Mouse (Mus musculus): Measurements from ENCODE around the gene Apba1. TPM values are rescaled to one million over a fixed set of nuclear protein-coding genes. Genes with fewer than 3 reads are reported as not detected.

Gene Apba1
- polyA plus RNA-seq, 1 experiment from 2014 or later = 2.5 TPM

GRCm38 (mm10) chr19:23971391-23971790, 212.7 kb downstream of the Apba1 start:
- Histone ChIP-seq H3K9ac (ENCODE audit: low read length) (no peak overlapping the region), H3K27ac (ENCODE audit: low read depth, low read length) (no peak overlapping the region), H3K9me3 (ENCODE audit: control insufficient read depth, low read length) (no peaks in the 10 kb centered on the region), H3K4me3 (ENCODE audit: low read depth, low read length) (no peak overlapping the region), H3K36me3 (ENCODE audit: control insufficient read depth, insufficient read depth, low read length) (no peaks in the 10 kb centered on the region), H3K4me2 (ENCODE audit: low read depth) (no peak overlapping the region), H3K27me3 (ENCODE audit: control insufficient read depth, insufficient read depth, low read length) (no peaks in the 10 kb centered on the region), H3K4me1 (ENCODE audit: control insufficient read depth, insufficient read depth, low read length) (no peaks in the 10 kb centered on the region)
- 95% methylated on average over 7 of the region's 7 CpGs for WGBS
- DNase-seq (ENCODE audit: low spot score) = no peak
- ATAC-seq (ENCODE audit: insufficient read depth, low FRiP score, low TSS enrichment) = no peak

DNA sequence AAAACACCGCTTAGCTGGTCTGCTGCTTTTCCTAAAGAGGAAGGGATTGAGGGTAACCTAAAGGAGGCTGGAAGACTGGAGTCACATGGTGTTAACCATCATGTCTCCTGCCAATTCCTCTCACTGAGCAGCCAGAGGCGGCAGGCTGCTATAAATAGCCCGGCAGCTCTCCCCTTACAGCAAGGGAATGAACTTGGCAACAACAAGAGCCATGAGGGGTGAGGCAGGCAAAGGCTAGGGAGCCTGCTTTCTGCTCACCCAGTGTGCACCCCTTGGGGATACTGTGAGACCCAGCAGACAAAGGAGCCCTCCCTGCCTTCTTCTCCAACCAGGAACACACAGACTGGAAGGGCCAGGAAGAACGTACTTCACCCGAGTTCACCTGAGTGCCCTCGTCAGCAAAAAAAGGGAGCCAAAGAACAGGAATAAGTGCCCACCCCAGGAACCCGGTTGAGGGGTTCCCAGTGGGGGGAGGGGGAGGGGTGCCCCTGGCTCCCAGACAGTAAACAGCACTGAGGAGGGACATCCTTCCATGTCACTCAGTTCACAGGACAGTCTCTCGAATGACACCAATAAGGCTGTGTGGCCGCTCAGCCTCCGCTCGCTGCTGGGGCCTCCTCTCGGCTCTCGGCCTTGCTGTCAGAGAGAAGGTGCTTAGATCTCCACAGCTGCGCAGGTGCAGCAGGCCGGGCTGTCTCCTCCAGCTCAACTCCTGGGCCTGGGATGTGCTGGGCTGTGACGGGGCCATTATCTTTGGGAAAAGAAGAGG, 214.4 kb downstream of the Apba1 start:
- ATAC-seq (ENCODE audit: insufficient read depth, low FRiP score, low TSS enrichment) (no peak), DNase-seq (ENCODE audit: low spot score) (no peak)
- no peaks in the 10 kb centered on the region for H3K9me3 ChIP-seq (ENCODE audit: control insufficient read depth, low read length)
- no peaks in the 10 kb centered on the region for H3K4me1 ChIP-seq (ENCODE audit: control insufficient read depth, insufficient read depth, low read length)
- H3K27me3 ChIP-seq (ENCODE audit: control insufficient read depth, insufficient read depth, low read length) = no peaks in the 10 kb centered on the region
- no peaks in the 10 kb centered on the region for H3K36me3 ChIP-seq (ENCODE audit: control insufficient read depth, insufficient read depth, low read length)
- no peak overlapping the region for H3K4me2 ChIP-seq (ENCODE audit: low read depth)
- WGBS = 64% methylated on average over 16 of the region's 16 CpGs
- no peak overlapping the region for H3K9ac ChIP-seq (ENCODE audit: low read length)
- no peak overlapping the region for H3K27ac ChIP-seq (ENCODE audit: low read depth, low read length)
- H3K4me3 ChIP-seq (ENCODE audit: low read depth, low read length) = no peak overlapping the region

DNA sequence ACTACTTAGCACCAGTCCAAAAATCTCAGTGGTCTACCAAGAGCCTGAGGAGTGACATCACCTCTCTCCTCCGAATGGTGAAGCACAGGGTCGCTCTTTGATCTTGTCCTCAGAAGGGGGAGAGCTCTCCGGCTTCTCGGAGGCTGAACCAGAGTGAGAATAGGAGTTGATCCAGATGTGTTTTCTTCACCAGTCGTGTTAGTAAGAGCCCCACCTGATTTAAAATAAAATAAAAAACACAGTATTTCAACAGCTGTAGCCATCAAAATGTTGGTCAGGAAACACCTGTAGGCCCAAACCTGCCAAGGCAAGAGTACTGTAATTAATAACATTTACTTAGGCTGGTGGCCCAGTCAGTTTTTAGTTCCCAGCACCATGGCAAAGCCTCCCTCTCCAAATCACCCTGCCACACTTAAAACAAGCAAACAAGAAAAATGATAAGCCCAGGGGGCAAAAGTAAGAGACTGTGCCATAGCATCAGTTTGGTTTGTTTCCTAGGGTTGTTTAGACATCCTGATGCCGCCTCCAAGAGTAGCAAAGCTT, 219.3 kb downstream of the Apba1 start:
- Histone ChIP-seq H3K36me3 (ENCODE audit: control insufficient read depth, insufficient read depth, low read length) (no peaks in the 10 kb centered on the region), H3K9ac (ENCODE audit: low read length) (no peak overlapping the region), H3K4me1 (ENCODE audit: control insufficient read depth, insufficient read depth, low read length) (no peaks in the 10 kb centered on the region), H3K9me3 (ENCODE audit: control insufficient read depth, low read length) (no peaks in the 10 kb centered on the region), H3K27me3 (ENCODE audit: control insufficient read depth, insufficient read depth, low read length) (no peaks in the 10 kb centered on the region), H3K27ac (ENCODE audit: low read depth, low read length) (no peak overlapping the region), H3K4me2 (ENCODE audit: low read depth) (no peak overlapping the region), H3K4me3 (ENCODE audit: low read depth, low read length) (no peak overlapping the region)
- DNase-seq (ENCODE audit: low spot score) (no peak), ATAC-seq (ENCODE audit: insufficient read depth, low FRiP score, low TSS enrichment) (no peak)
- 67% methylated on average over 6 of the region's 6 CpGs for WGBS

GRCm38 (mm10) chr19:23980598-23980997, 221.9 kb downstream of the Apba1 start:
- Histone ChIP-seq H3K27ac (ENCODE audit: low read depth, low read length) (no peak overlapping the region), H3K9ac (ENCODE audit: low read length) (no peak overlapping the region), H3K36me3 (ENCODE audit: control insufficient read depth, insufficient read depth, low read length) (no peaks in the 10 kb centered on the region), H3K4me3 (ENCODE audit: low read depth, low read length) (no peak overlapping the region), H3K9me3 (ENCODE audit: control insufficient read depth, low read length) (no peaks in the 10 kb centered on the region), H3K4me1 (ENCODE audit: control insufficient read depth, insufficient read depth, low read length) (no peaks in the 10 kb centered on the region), H3K27me3 (ENCODE audit: control insufficient read depth, insufficient read depth, low read length) (no peaks in the 10 kb centered on the region), H3K4me2 (ENCODE audit: low read depth) (no peak overlapping the region)
- WGBS = 75% methylated on average over 3 of the region's 3 CpGs
- DNase-seq (ENCODE audit: low spot score) (no peak), ATAC-seq (ENCODE audit: insufficient read depth, low FRiP score, low TSS enrichment) (no peak)

GRCm38 (mm10) chr19:23984186-23984585, 225.5 kb downstream of the Apba1 start:
- no peak overlapping the region for H3K27ac ChIP-seq (ENCODE audit: low read depth, low read length)
- no peaks in the 10 kb centered on the region for H3K4me1 ChIP-seq (ENCODE audit: control insufficient read depth, insufficient read depth, low read length)
- DNase-seq (ENCODE audit: low spot score) = no peak
- no peaks in the 10 kb centered on the region for H3K36me3 ChIP-seq (ENCODE audit: control insufficient read depth, insufficient read depth, low read length)
- H3K27me3 ChIP-seq (ENCODE audit: control insufficient read depth, insufficient read depth, low read length) = no peaks in the 10 kb centered on the region
- no peak for ATAC-seq (ENCODE audit: insufficient read depth, low FRiP score, low TSS enrichment)
- 78% methylated on average over 6 of the region's 6 CpGs for WGBS
- no peak overlapping the region for H3K4me3 ChIP-seq (ENCODE audit: low read depth, low read length)
- no peak overlapping the region for H3K4me2 ChIP-seq (ENCODE audit: low read depth)
- no peaks in the 10 kb centered on the region for H3K9me3 ChIP-seq (ENCODE audit: control insufficient read depth, low read length)
- no peak overlapping the region for H3K9ac ChIP-seq (ENCODE audit: low read length)

DNA sequence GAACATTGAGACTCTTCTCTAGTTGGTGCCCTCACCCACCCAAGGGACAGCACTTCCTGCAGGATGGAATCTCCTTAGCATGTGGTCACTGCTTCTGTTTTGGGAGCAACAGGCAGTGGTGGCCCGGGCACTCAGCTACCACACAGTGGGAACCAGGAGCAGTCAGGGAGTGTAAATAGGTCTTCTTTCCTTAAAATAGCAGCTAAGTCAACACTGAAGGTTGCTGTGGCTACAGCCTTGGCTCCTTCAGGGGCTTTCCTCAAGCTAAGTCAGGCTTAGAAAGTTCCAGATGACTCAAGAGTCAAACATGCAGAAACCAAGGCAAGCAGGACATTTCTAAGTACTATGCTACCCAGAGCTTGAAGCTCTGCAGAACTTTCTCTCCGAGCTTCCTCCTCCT, 228.6 kb downstream of the Apba1 start:
- Histone ChIP-seq H3K9me3 (ENCODE audit: control insufficient read depth, low read length) (no peaks in the 10 kb centered on the region), H3K27me3 (ENCODE audit: control insufficient read depth, insufficient read depth, low read length) (no peaks in the 10 kb centered on the region), H3K27ac (ENCODE audit: low read depth, low read length) (no peak overlapping the region), H3K4me2 (ENCODE audit: low read depth) (no peak overlapping the region), H3K9ac (ENCODE audit: low read length) (no peak overlapping the region), H3K4me3 (ENCODE audit: low read depth, low read length) (no peak overlapping the region), H3K4me1 (ENCODE audit: control insufficient read depth, insufficient read depth, low read length) (no peaks in the 10 kb centered on the region), H3K36me3 (ENCODE audit: control insufficient read depth, insufficient read depth, low read length) (no peaks in the 10 kb centered on the region)
- 48% methylated on average over 2 of the region's 2 CpGs for WGBS
- ATAC-seq (ENCODE audit: insufficient read depth, low FRiP score, low TSS enrichment) = no peak
- no peak for DNase-seq (ENCODE audit: low spot score)

DNA sequence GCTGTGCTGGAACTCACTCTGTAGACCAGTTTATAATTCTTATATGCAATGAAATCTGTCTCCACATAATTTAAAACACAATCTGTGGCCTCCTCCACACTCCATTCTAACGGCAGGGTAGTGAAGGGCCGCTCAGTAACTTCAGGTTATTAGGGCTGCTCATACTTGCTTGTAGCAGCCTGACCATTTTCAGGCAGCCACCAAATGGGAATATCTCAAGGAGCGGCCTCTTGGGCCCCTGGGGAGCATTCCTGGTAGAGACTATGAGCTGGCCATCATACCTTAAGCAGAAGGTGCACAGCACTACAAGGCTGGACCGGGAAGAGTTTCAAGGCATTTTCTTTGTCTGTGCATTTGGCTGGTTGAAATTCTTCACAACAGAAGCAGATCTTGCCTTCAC, 229.5 kb downstream of the Apba1 start:
- Histone ChIP-seq H3K4me1 (ENCODE audit: control insufficient read depth, insufficient read depth, low read length) (no peaks in the 10 kb centered on the region), H3K9me3 (ENCODE audit: control insufficient read depth, low read length) (no peaks in the 10 kb centered on the region), H3K9ac (ENCODE audit: low read length) (no peak overlapping the region), H3K27me3 (ENCODE audit: control insufficient read depth, insufficient read depth, low read length) (no peaks in the 10 kb centered on the region), H3K4me2 (ENCODE audit: low read depth) (no peak overlapping the region), H3K27ac (ENCODE audit: low read depth, low read length) (no peak overlapping the region), H3K36me3 (ENCODE audit: control insufficient read depth, insufficient read depth, low read length) (no peaks in the 10 kb centered on the region), H3K4me3 (ENCODE audit: low read depth, low read length) (no peak overlapping the region)
- ATAC-seq (ENCODE audit: insufficient read depth, low FRiP score, low TSS enrichment) (no peak), DNase-seq (ENCODE audit: low spot score) (no peak)
- WGBS = 93% methylated on average over 4 of the region's 4 CpGs

- Histone ChIP-seq H3K9ac (ENCODE audit: low read length) (no peak overlapping the region), H3K4me1 (ENCODE audit: control insufficient read depth, insufficient read depth, low read length) (no peaks in the 10 kb centered on the region), H3K27me3 (ENCODE audit: control insufficient read depth, insufficient read depth, low read length) (no peaks in the 10 kb centered on the region), H3K4me2 (ENCODE audit: low read depth) (no peak overlapping the region), H3K36me3 (ENCODE audit: control insufficient read depth, insufficient read depth, low read length) (no peaks in the 10 kb centered on the region), H3K9me3 (ENCODE audit: control insufficient read depth, low read length) (no peaks in the 10 kb centered on the region), H3K27ac (ENCODE audit: low read depth, low read length) (no peak overlapping the region), H3K4me3 (ENCODE audit: low read depth, low read length) (no peak overlapping the region)
- ATAC-seq (ENCODE audit: insufficient read depth, low FRiP score, low TSS enrichment) (no peak), DNase-seq (ENCODE audit: low spot score) (no peak)
- WGBS = 92% methylated on average over 10 of the region's 10 CpGs
Observed at GRCm38 (mm10) chr19:23995766-23996399, 237.2 kb downstream of the Apba1 start.

Data from neural tube, embryonic 11.5 days (tissue).